Mouse (Mus musculus): ENCODE results near the gene Xylt1. TPM values are rescaled to one million over a fixed set of nuclear protein-coding genes. Genes with fewer than 3 reads are reported as not detected.

Gene Xylt1
- polyA plus RNA-seq, 1 experiment from 2014 or later = 2.1 TPM

DNA sequence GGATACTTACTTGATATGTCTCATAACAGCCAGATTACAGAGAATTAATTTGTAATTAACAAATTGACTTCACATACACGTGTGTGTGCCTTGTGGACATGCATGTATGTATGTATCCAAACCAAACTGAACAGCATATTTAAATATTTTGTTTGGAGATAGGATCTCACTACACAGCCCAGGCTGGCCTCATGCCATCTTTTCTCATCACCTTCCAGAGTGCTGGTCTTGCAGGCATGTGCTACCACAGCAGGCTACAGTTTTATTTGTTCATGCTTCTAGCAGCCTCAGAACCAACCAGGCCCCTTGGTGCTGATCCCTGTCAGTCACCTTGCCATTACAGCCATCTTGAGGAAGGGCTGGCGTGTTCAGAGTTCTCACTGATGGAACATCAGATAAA is 233.6 kb downstream of the Xylt1 start:
- DNase-seq (ENCODE audit: low spot score) = no peak
- Histone ChIP-seq H3K27ac (ENCODE audit: low read depth, low read length) (no peak overlapping the region), H3K27me3 (ENCODE audit: control insufficient read depth, insufficient read depth, low read length) (no peaks in the 10 kb centered on the region), H3K4me1 (replicated peaks; ENCODE audit: control insufficient read depth, insufficient read depth, low read length) (peaks cover 4% of the 10 kb centered on the region; the same call in 1 of the 2 replicates), H3K36me3 (ENCODE audit: control insufficient read depth, insufficient read depth, low read length) (no peaks in the 10 kb centered on the region), H3K4me3 (ENCODE audit: low read depth, low read length) (no peak overlapping the region), H3K4me2 (replicated peaks; ENCODE audit: low read depth, low read length) (no peak overlapping the region), H3K9me3 (ENCODE audit: control insufficient read depth, low read length) (no peaks in the 10 kb centered on the region), H3K9ac (ENCODE audit: low read depth, low read length) (no peak overlapping the region)
- ATAC-seq (ENCODE audit: low FRiP score) = no peak
- 84% methylated on average over 2 of the region's 2 CpGs for WGBS

DNA sequence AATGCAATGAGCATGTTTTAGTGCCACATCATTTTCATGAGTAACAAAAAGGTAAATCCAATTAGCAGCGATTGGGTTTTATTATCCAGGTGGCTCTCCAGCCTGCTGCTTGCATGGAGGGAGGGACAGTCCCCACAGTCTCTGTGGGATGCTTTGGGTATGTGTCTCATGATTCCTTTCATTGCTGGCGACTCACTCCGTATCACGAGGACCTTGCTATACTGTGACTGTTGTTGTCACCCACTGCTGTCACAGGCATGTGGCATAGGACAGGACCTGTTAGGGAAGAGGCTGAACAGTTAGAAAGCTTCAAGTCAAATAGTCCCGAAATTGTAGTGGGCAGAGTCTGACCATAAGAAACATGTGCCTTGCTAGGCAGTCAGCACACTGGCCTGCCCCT is 234.1 kb downstream of the Xylt1 start:
- H3K4me2 ChIP-seq (replicated peaks; ENCODE audit: low read depth, low read length) = no peak overlapping the region
- no peak overlapping the region for H3K4me3 ChIP-seq (ENCODE audit: low read depth, low read length)
- no peaks in the 10 kb centered on the region for H3K9me3 ChIP-seq (ENCODE audit: control insufficient read depth, low read length)
- peaks cover 4% of the 10 kb centered on the region; the same call in 1 of the 2 replicates for H3K4me1 ChIP-seq (replicated peaks; ENCODE audit: control insufficient read depth, insufficient read depth, low read length)
- no peaks in the 10 kb centered on the region for H3K36me3 ChIP-seq (ENCODE audit: control insufficient read depth, insufficient read depth, low read length)
- no peaks in the 10 kb centered on the region for H3K27me3 ChIP-seq (ENCODE audit: control insufficient read depth, insufficient read depth, low read length)
- no peak overlapping the region for H3K27ac ChIP-seq (ENCODE audit: low read depth, low read length)
- ATAC-seq (ENCODE audit: low FRiP score) = no peak
- H3K9ac ChIP-seq (ENCODE audit: low read depth, low read length) = no peak overlapping the region
- WGBS = 84% methylated on average over 5 of the region's 5 CpGs
- DNase-seq (ENCODE audit: low spot score) = no peak

DNA sequence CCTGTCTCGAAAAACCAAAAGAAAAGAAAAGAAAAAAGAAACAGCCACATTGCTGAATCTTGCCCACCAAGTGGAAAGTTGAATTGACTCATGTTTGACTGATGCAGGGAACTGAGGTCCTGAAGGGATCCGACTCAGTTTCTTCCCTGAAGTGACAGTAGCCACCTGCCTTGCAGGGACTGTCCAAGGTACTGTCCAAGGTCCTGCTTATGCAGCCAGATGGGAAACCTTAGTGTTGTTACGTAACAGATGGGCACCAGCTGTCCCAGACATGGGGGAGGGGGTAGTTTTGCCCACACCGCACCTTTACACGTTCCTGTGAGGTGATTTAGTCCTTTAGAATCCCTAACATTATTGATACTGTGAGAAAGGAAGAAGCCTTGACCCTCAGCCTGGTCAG is 235.5 kb downstream of the Xylt1 start:
- H3K4me1 ChIP-seq (replicated peaks; ENCODE audit: control insufficient read depth, insufficient read depth, low read length) = peaks cover 4% of the 10 kb centered on the region; the same call in 1 of the 2 replicates
- H3K27me3 ChIP-seq (ENCODE audit: control insufficient read depth, insufficient read depth, low read length) = no peaks in the 10 kb centered on the region
- H3K4me2 ChIP-seq (replicated peaks; ENCODE audit: low read depth, low read length) = no peak overlapping the region
- DNase-seq (ENCODE audit: low spot score) = peak; percentile 29
- no peak overlapping the region for H3K9ac ChIP-seq (ENCODE audit: low read depth, low read length)
- WGBS = 74% methylated on average over 5 of the region's 5 CpGs
- no peak overlapping the region for H3K4me3 ChIP-seq (ENCODE audit: low read depth, low read length)
- H3K9me3 ChIP-seq (ENCODE audit: control insufficient read depth, low read length) = no peaks in the 10 kb centered on the region
- H3K27ac ChIP-seq (ENCODE audit: low read depth, low read length) = no peak overlapping the region
- ATAC-seq (ENCODE audit: low FRiP score) = no peak
- H3K36me3 ChIP-seq (ENCODE audit: control insufficient read depth, insufficient read depth, low read length) = no peaks in the 10 kb centered on the region

DNA sequence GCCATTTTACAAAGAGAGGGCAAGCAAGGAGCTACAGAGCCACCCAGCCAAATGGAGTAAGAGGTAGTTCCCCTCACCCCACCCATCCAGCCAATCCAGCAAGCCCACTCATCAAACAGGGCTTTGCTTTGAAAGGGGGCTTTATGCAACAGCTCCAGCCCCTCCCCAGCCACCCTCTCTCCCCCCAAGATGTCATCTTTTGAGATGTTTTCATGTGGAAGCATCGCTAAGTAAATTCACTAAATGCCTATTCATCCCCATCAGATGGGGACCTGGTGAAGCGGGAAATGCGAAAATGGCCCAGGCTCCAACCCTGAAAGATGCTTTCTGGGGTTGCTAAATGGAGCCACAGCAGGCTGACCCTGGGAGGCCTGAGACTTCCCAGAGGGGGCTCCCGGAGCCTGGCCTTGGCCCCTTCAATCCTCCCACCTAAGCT is 238.0 kb downstream of the Xylt1 start:
- Histone ChIP-seq H3K36me3 (ENCODE audit: control insufficient read depth, insufficient read depth, low read length) (no peaks in the 10 kb centered on the region), H3K9me3 (ENCODE audit: control insufficient read depth, low read length) (no peaks in the 10 kb centered on the region), H3K4me2 (replicated peaks; ENCODE audit: low read depth, low read length) (no peak overlapping the region), H3K4me3 (ENCODE audit: low read depth, low read length) (no peak overlapping the region), H3K4me1 (replicated peaks; ENCODE audit: control insufficient read depth, insufficient read depth, low read length) (peaks cover 4% of the 10 kb centered on the region; the same call in 1 of the 2 replicates), H3K9ac (ENCODE audit: low read depth, low read length) (no peak overlapping the region), H3K27ac (ENCODE audit: low read depth, low read length) (no peak overlapping the region), H3K27me3 (ENCODE audit: control insufficient read depth, insufficient read depth, low read length) (no peaks in the 10 kb centered on the region)
- DNase-seq (ENCODE audit: low spot score) (peak; percentile 57), ATAC-seq (ENCODE audit: low FRiP score) (peak; percentile 90)
- 14% methylated on average over 4 of the region's 4 CpGs for WGBS

DNA sequence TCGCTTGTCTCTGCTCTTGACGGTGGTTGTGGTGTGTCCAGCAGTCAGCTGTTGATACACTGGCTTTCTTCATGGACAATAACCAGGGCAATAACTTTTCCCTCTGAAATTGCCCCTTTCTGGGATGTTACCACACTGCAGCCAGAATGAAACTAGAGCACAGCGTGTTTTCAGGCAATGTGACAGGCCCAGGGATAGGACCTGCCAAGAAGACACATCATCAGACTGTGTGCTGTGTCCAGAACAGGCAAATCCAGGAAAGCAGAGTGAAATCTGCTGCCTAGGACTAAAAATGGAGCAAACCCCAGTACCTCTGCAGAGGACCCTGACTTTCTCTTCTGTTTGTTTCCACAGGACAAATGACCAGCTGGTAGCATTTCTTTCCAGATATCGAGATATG is 240.8 kb downstream of the Xylt1 start:
- peaks cover 4% of the 10 kb centered on the region; the same call in 1 of the 2 replicates for H3K4me1 ChIP-seq (replicated peaks; ENCODE audit: control insufficient read depth, insufficient read depth, low read length)
- no peaks in the 10 kb centered on the region for H3K36me3 ChIP-seq (ENCODE audit: control insufficient read depth, insufficient read depth, low read length)
- H3K27ac ChIP-seq (ENCODE audit: low read depth, low read length) = no peak overlapping the region
- ATAC-seq (ENCODE audit: low FRiP score) (no peak), DNase-seq (ENCODE audit: low spot score) (no peak)
- no peaks in the 10 kb centered on the region for H3K9me3 ChIP-seq (ENCODE audit: control insufficient read depth, low read length)
- no peak overlapping the region for H3K9ac ChIP-seq (ENCODE audit: low read depth, low read length)
- no peaks in the 10 kb centered on the region for H3K27me3 ChIP-seq (ENCODE audit: control insufficient read depth, insufficient read depth, low read length)
- no peak overlapping the region for H3K4me3 ChIP-seq (ENCODE audit: low read depth, low read length)
- H3K4me2 ChIP-seq (replicated peaks; ENCODE audit: low read depth, low read length) = no peak overlapping the region
- WGBS = 84% methylated on average over 4 of the region's 4 CpGs

DNA sequence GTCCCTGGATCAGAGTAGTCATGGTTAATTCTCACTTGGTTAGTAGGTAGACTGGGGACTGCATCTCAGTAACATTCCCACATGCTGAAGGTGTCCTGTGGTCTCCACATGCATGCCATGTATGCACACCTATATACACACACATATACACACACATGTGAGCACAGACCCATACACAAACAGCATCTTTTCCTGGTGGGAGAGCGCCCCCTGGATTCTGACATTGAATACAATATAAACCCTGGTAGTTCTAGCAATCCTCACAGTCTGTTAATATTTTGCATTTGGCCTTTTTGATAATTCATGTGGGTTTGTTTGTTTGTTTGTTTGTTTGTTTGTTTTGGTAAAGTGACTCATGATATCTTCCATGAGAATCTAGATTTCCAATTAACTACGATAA is 242.0 kb downstream of the Xylt1 start:
- no peak overlapping the region for H3K27ac ChIP-seq (ENCODE audit: low read depth, low read length)
- H3K27me3 ChIP-seq (ENCODE audit: control insufficient read depth, insufficient read depth, low read length) = no peaks in the 10 kb centered on the region
- H3K4me1 ChIP-seq (replicated peaks; ENCODE audit: control insufficient read depth, insufficient read depth, low read length) = peaks cover 4% of the 10 kb centered on the region; the same call in 1 of the 2 replicates
- no peak overlapping the region for H3K4me3 ChIP-seq (ENCODE audit: low read depth, low read length)
- no peaks in the 10 kb centered on the region for H3K36me3 ChIP-seq (ENCODE audit: control insufficient read depth, insufficient read depth, low read length)
- no peaks in the 10 kb centered on the region for H3K9me3 ChIP-seq (ENCODE audit: control insufficient read depth, low read length)
- WGBS = 72% methylated on average over 2 of the region's 2 CpGs
- H3K4me2 ChIP-seq (replicated peaks; ENCODE audit: low read depth, low read length) = no peak overlapping the region
- H3K9ac ChIP-seq (ENCODE audit: low read depth, low read length) = no peak overlapping the region
- no peak for ATAC-seq (ENCODE audit: low FRiP score)
- DNase-seq (ENCODE audit: low spot score) = peak; percentile 41

DNA sequence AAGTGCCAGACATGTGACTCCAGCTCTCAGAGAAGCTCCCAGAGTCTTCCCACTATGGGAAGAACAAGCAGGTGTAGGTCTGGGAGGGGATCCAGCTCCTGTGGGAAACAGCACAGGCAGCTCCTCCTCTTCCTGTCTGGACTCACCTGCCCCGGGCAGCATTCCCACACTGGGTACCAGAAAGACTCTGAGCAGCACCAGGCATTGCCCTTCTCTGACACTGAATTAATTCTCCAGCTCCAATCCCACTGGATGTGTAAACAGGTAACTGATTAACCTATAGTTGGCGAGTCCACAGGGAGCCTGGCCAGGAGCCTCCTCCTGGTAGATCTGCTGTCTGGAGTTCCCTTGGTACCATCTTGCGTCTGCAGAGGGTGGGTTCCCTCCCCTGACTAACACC is 248.0 kb downstream of the Xylt1 start:
- H3K27ac ChIP-seq (ENCODE audit: low read depth, low read length) = no peak overlapping the region
- no peaks in the 10 kb centered on the region for H3K27me3 ChIP-seq (ENCODE audit: control insufficient read depth, insufficient read depth, low read length)
- H3K9me3 ChIP-seq (ENCODE audit: control insufficient read depth, low read length) = no peaks in the 10 kb centered on the region
- 85% methylated on average over 3 of the region's 3 CpGs for WGBS
- no peaks in the 10 kb centered on the region for H3K36me3 ChIP-seq (ENCODE audit: control insufficient read depth, insufficient read depth, low read length)
- H3K9ac ChIP-seq (ENCODE audit: low read depth, low read length) = no peak overlapping the region
- H3K4me3 ChIP-seq (ENCODE audit: low read depth, low read length) = no peak overlapping the region
- H3K4me1 ChIP-seq (replicated peaks; ENCODE audit: control insufficient read depth, insufficient read depth, low read length) = no peaks in the 10 kb centered on the region
- no peak for DNase-seq (ENCODE audit: low spot score)
- no peak for ATAC-seq (ENCODE audit: low FRiP score)
- H3K4me2 ChIP-seq (replicated peaks; ENCODE audit: low read depth, low read length) = no peak overlapping the region

DNA sequence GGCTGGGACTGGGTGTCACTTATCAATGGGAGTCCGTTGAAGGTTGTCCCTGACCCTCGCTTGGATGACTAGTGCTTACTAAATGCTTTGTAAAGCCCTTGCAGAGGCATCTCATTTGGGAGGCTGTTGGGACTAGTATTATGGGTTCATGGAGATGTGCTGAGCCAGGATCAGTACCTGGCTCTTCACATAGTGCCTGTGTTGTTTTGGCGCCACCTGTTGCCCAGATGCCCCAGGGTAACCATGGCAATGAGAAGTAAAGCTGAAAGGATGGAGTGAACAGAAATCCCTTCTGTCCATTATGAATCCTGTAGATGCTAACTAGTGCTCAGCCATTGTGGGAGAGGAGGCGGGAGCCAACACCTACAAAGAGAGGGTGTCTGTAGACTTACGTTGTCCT is 249.9 kb downstream of the Xylt1 start:
- 67% methylated on average over 5 of the region's 5 CpGs for WGBS
- Histone ChIP-seq H3K36me3 (ENCODE audit: control insufficient read depth, insufficient read depth, low read length) (no peaks in the 10 kb centered on the region), H3K9ac (ENCODE audit: low read depth, low read length) (no peak overlapping the region), H3K4me1 (replicated peaks; ENCODE audit: control insufficient read depth, insufficient read depth, low read length) (no peaks in the 10 kb centered on the region), H3K27me3 (ENCODE audit: control insufficient read depth, insufficient read depth, low read length) (no peaks in the 10 kb centered on the region), H3K9me3 (ENCODE audit: control insufficient read depth, low read length) (no peaks in the 10 kb centered on the region), H3K4me2 (replicated peaks; ENCODE audit: low read depth, low read length) (no peak overlapping the region), H3K4me3 (ENCODE audit: low read depth, low read length) (no peak overlapping the region), H3K27ac (ENCODE audit: low read depth, low read length) (no peak overlapping the region)
- peak; percentile 22 for DNase-seq (ENCODE audit: low spot score)
- no peak for ATAC-seq (ENCODE audit: low FRiP score)

DNA sequence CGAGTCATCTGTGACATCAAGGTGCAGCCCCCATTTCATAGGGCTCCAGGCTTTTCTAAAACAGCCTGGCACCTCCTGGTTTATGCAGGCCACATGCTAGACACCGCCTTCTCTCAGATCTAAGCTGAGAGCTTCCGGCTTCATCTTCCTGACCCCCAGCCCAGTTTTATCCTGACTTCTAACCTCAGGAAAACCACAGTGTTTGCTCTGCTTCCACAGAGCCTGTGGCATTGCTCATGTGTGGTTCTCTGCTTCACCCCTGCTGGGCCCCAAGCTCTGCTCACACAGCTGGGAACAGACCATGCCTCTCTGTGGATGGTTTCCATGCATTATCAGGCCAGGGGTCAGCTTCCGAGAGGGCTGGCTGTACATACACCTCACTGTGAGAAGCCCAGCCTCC is 254.8 kb downstream of the Xylt1 start:
- Histone ChIP-seq H3K4me3 (ENCODE audit: low read depth, low read length) (no peak overlapping the region), H3K4me2 (replicated peaks; ENCODE audit: low read depth, low read length) (no peak overlapping the region), H3K9ac (ENCODE audit: low read depth, low read length) (no peak overlapping the region), H3K36me3 (ENCODE audit: control insufficient read depth, insufficient read depth, low read length) (no peaks in the 10 kb centered on the region), H3K9me3 (ENCODE audit: control insufficient read depth, low read length) (no peaks in the 10 kb centered on the region), H3K27me3 (ENCODE audit: control insufficient read depth, insufficient read depth, low read length) (no peaks in the 10 kb centered on the region), H3K27ac (ENCODE audit: low read depth, low read length) (no peak overlapping the region), H3K4me1 (replicated peaks; ENCODE audit: control insufficient read depth, insufficient read depth, low read length) (no peaks in the 10 kb centered on the region)
- DNase-seq (ENCODE audit: low spot score) = no peak
- 73% methylated on average over 4 of the region's 4 CpGs for WGBS
- no peak for ATAC-seq (ENCODE audit: low FRiP score)

Data from hindbrain, embryonic 11.5 days (tissue).